Mouse (Mus musculus) liver, embryonic 16.5 days (tissue): ENCODE measurements at regions not wholly inside any gene's neighbourhood (a gene's known extent, or its start where the extent isn't known, plus 50 kb on each side); places are given as distances from the start of the nearest gene placed in this dataset.

Source experiments
- ATAC-seq: fragments of 200-750 bp; cut with Nextera tagmentation; 2 replicates; pipeline ENCODE4 v1.8.0; 2017; ENCODE audit warnings: low read depth, mild to moderate bottlenecking, moderate number of reproducible peaks, moderate library complexity
- H3K27ac ChIP-seq: fragments of 300-500 bp; sonication (generic); 2 replicates; pipeline ENCODE4 v1.5.1; 2014; ENCODE audit warnings: mild to moderate bottlenecking, low read length
- H3K27me3 ChIP-seq: fragments of 300-500 bp; sonication (generic); 2 replicates; pipeline ENCODE4 v1.6.1; 2014; ENCODE audit warnings: low read depth, low read length, mixed read lengths; ENCODE audit not compliant: control insufficient read depth, insufficient read depth
- H3K36me3 ChIP-seq: fragments of 300-500 bp; sonication (generic); 2 replicates; pipeline ENCODE4 v1.6.1; 2014; ENCODE audit warnings: mild to moderate bottlenecking; ENCODE audit not compliant: control insufficient read depth, insufficient read depth
- H3K4me1 ChIP-seq: fragments of 300-500 bp; sonication (generic); 2 replicates; pipeline ENCODE4 v1.6.1; 2014; ENCODE audit warnings: low read depth, low read length, mixed read lengths; ENCODE audit not compliant: control insufficient read depth
- H3K4me2 ChIP-seq: fragments of 300-500 bp; sonication (generic); 2 replicates; pipeline ENCODE4 v1.6.1; 2014; ENCODE audit warnings: low read depth, low read length, mixed read lengths
- H3K4me3 ChIP-seq: fragments of 300-500 bp; sonication (generic); 2 replicates; pipeline ENCODE4 v1.5.1; 2014; ENCODE audit warnings: low read depth, mild to moderate bottlenecking, low read length
- H3K9ac ChIP-seq: fragments of 300-500 bp; sonication (generic); 2 replicates; pipeline ENCODE4 v1.6.1; 2014; ENCODE audit warnings: low read depth, low read length
- H3K9me3 ChIP-seq: fragments of 300-500 bp; sonication (generic); replicated peaks from 2 replicates; pipeline ENCODE4 v1.6.1; 2016; ENCODE audit warnings: low read length; ENCODE audit not compliant: control insufficient read depth
- WGBS: fragments of 180-500 bp; shearing (Covaris S2); extraction: QIAGEN DNeasy Blood & Tissue Kit; methylation state at CpG from one replicate; pipeline ENCODE4 v1.1.7; 2014; ENCODE audit not compliant: insufficient replicate concordance; 5-methylcytosine and 5-hydroxymethylcytosine counted together

DNA sequence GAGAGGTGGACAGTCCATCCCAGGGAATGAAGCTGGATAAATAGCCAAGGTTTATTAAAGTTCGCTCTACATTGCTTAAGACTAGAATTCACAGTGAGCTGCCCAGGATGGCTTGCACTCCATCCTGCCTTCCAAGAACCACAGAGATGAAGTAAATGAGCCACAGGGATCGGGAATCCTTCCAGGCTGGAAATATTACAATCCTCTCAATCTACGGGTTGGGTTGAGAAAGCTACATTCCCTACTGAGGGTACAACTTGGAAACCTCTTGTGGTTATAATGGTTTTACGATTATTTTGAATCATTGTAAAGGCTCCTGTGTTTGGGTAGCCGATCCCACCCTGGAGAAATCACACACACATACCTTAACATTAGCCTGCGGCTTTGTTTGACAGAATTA is 539.9 kb upstream of the Clint1 start:
- H3K9ac ChIP-seq, result no peak overlapping the region
- WGBS, result 62% methylated on average over 6 of the region's 6 CpGs
- H3K27ac ChIP-seq, result no peak overlapping the region

GRCm38 (mm10) chr11:45323766-45324165 is 528.1 kb upstream of the Clint1 start:
- ATAC-seq, result no peak
- no peak overlapping the region for H3K9ac ChIP-seq
- no peaks in the 10 kb centered on the region for H3K4me1 ChIP-seq
- H3K27ac ChIP-seq, result no peak overlapping the region
- H3K36me3 ChIP-seq, result no peaks in the 10 kb centered on the region
- no peaks in the 10 kb centered on the region for H3K27me3 ChIP-seq
- WGBS, result 55% methylated on average over 5 of the region's 5 CpGs
- no peaks in the 10 kb centered on the region for H3K9me3 ChIP-seq
- no peak overlapping the region for H3K4me2 ChIP-seq
- no peak overlapping the region for H3K4me3 ChIP-seq

More for the DNA sequence above, 539.9 kb upstream of the Clint1 start:
- H3K4me1 ChIP-seq, result no peaks in the 10 kb centered on the region
- H3K36me3 ChIP-seq, result no peaks in the 10 kb centered on the region
- no peaks in the 10 kb centered on the region for H3K9me3 ChIP-seq
- H3K4me3 ChIP-seq, result no peak overlapping the region
- H3K27me3 ChIP-seq, result no peaks in the 10 kb centered on the region
- ATAC-seq, result no peak
- no peak overlapping the region for H3K4me2 ChIP-seq

DNA sequence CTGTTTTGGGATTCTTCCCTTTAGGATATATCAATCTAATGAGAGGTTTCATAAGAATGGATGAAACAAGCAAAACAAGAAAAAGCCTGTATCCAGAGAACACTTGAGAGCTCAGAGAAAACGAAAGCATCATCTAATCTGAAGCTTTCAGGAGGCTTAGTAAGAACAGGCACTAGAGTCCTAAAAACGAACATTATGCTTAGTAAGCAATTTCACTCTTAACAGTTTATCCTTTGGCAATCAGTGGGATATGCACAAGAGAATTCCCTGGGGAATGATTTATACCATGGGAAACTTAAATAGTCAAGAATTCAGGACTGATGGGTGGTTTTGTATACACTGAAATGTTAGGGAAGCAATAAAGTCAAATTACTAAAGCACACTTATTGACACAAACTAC is 521.5 kb upstream of the Clint1 start:
- Histone ChIP-seq H3K9me3 (no peaks in the 10 kb centered on the region), H3K27me3 (no peaks in the 10 kb centered on the region), H3K4me1 (no peaks in the 10 kb centered on the region), H3K27ac (no peak overlapping the region), H3K4me3 (no peak overlapping the region), H3K9ac (no peak overlapping the region), H3K4me2 (no peak overlapping the region), H3K36me3 (no peaks in the 10 kb centered on the region)
- WGBS, result 50% methylated on average over 2 of the region's 2 CpGs
- no peak for ATAC-seq

DNA sequence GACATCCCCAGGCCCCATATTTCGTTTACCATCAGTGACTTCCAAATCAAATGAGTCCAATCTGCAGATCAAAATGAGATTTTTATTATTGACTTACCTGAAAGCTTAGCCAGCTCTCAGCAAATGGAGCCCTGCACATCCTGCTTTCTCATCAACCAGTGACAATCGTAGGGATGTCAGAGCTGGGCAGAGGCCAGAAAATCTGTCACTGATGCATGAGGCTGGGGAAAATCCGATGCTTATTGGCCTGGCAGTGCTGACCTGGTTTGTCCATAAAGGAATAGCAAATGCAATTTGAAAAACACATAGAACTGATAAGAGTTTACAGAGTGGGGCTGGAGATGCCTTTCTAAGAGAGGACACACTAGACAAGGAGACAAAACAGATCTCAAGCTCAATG is 518.1 kb upstream of the Clint1 start:
- H3K9ac ChIP-seq, result no peak overlapping the region
- H3K36me3 ChIP-seq, result no peaks in the 10 kb centered on the region
- H3K27me3 ChIP-seq, result no peaks in the 10 kb centered on the region
- no peaks in the 10 kb centered on the region for H3K4me1 ChIP-seq
- H3K27ac ChIP-seq, result no peak overlapping the region
- no peak overlapping the region for H3K4me3 ChIP-seq
- 38% methylated on average over 3 of the region's 3 CpGs for WGBS
- no peak for ATAC-seq
- H3K9me3 ChIP-seq, result no peaks in the 10 kb centered on the region
- H3K4me2 ChIP-seq, result no peak overlapping the region

GRCm38 (mm10) chr11:45349331-45349730 is 502.5 kb upstream of the Clint1 start:
- Histone ChIP-seq H3K27ac (no peak overlapping the region), H3K4me2 (no peak overlapping the region), H3K9ac (no peak overlapping the region), H3K9me3 (no peaks in the 10 kb centered on the region), H3K27me3 (no peaks in the 10 kb centered on the region), H3K4me3 (no peak overlapping the region), H3K36me3 (no peaks in the 10 kb centered on the region), H3K4me1 (no peaks in the 10 kb centered on the region)
- no peak for ATAC-seq

DNA sequence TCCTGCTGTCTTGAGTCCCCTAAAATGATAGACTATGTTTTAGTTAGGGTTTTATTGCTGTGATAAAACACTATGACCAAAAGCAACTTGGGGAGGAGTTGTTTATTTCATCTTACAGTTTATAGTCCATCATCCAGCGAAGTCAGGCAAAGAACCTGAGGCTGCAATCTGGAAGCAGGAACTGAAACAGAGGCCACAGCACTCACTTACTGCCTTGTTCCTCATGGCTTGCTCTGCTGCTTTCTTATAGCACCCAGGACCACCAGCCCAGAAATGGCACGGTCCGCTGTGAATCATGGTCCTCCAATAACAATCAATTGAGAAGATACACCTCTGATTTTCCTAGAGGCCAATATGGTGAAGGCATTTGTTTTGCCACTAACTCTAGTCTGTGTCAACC is 486.5 kb upstream of the Clint1 start:
- Histone ChIP-seq H3K4me1 (no peaks in the 10 kb centered on the region), H3K36me3 (no peaks in the 10 kb centered on the region), H3K27ac (no peak overlapping the region), H3K4me2 (no peak overlapping the region), H3K4me3 (no peak overlapping the region), H3K9ac (no peak overlapping the region), H3K27me3 (no peaks in the 10 kb centered on the region), H3K9me3 (no peaks in the 10 kb centered on the region)
- WGBS, result 52% methylated on average over 3 of the region's 3 CpGs
- ATAC-seq, result no peak

GRCm38 (mm10) chr11:45389243-45390146 is 462.4 kb upstream of the Clint1 start:
- no peaks in the 10 kb centered on the region for H3K4me1 ChIP-seq
- no peak overlapping the region for H3K4me3 ChIP-seq
- no peaks in the 10 kb centered on the region for H3K9me3 ChIP-seq
- ATAC-seq, result no peak
- WGBS, result 50% methylated on average over 11 of the region's 11 CpGs
- no peaks in the 10 kb centered on the region for H3K27me3 ChIP-seq
- no peak overlapping the region for H3K4me2 ChIP-seq
- H3K27ac ChIP-seq, result no peak overlapping the region
- H3K9ac ChIP-seq, result no peak overlapping the region
- H3K36me3 ChIP-seq, result no peaks in the 10 kb centered on the region

DNA sequence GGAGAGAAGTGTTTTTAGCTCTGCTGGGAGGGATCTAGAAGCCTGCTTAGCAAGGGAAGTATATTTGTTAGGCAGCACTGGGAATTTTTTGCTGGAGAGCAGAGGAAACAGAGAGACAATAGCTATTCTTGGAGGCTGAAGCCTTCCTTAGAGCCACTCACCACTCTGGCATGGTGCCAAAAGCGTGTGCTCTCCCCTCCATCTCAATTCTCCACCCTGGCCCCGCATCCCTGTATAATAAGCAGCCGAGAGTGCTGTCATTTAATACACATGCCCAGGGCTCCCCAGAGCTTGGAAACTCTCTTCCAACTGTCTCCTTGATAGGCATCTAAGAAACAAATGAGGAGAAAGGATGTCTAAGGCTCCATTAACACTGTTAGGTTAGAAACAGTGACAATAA is 455.8 kb upstream of the Clint1 start:
- Histone ChIP-seq H3K36me3 (no peaks in the 10 kb centered on the region), H3K27me3 (no peaks in the 10 kb centered on the region), H3K27ac (no peak overlapping the region), H3K4me2 (no peak overlapping the region), H3K4me3 (no peak overlapping the region), H3K4me1 (no peaks in the 10 kb centered on the region), H3K9me3 (no peaks in the 10 kb centered on the region), H3K9ac (no peak overlapping the region)
- WGBS, result 32% methylated on average over 3 of the region's 3 CpGs
- no peak for ATAC-seq

GRCm38 (mm10) chr11:45398188-45398587 is 453.7 kb upstream of the Clint1 start:
- no peak overlapping the region for H3K4me3 ChIP-seq
- ATAC-seq, result no peak
- no peak overlapping the region for H3K27ac ChIP-seq
- no peaks in the 10 kb centered on the region for H3K27me3 ChIP-seq
- H3K4me1 ChIP-seq, result no peaks in the 10 kb centered on the region
- 45% methylated on average over 6 of the region's 6 CpGs for WGBS
- no peaks in the 10 kb centered on the region for H3K9me3 ChIP-seq
- H3K9ac ChIP-seq, result no peak overlapping the region
- no peaks in the 10 kb centered on the region for H3K36me3 ChIP-seq
- H3K4me2 ChIP-seq, result no peak overlapping the region
